Comparison of ENCODE assay signal across 10 mouse cellular contexts in the genomic region with DNA sequence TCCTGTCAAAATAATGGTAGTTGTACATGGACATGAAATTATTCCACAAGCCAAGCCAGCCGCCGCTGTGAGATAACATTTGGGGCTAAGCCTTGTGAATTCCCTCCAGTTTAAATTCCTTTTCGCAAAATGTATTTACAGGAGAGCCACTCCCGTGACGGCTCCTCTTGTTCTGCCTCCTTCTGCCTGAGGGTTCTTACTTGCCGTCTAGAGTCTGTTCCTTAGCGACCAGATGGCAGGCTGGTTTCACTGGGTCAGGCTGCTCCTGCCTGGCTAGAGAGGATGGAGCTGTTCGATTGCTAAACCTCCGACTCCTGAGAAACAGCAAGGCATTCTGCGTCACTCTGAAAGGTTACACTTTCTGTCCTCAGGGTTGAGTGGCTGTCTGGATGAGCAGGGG. TPM values are rescaled to one million over a fixed set of nuclear protein-coding genes. Genes with fewer than 3 reads are reported as not detected.
DNase-seq lines count a peak whose midpoint lies in the region; ATAC-seq and TF ChIP-seq lines count a peak whose summit lies in the region.
"Had no signal": no experiment of that assay in that cellular context is flagged by ENCODE, and none has a peak within 500 bp of the region (broad histone marks: within the 10 kb centered on the region; RNA-seq: fewer than 3 reads in every experiment).

No protein-coding gene starts in this region.

- no peak for ATAC-seq in heart, embryonic 15.5 days (replicated peaks; ENCODE audit: insufficient number of reproducible peaks, insufficient read depth, low FRiP score, low read depth)
- no peak for ATAC-seq in heart, embryonic 11.5 days (replicated peaks; ENCODE audit: insufficient number of reproducible peaks, low FRiP score, low TSS enrichment)
- ATAC-seq in midbrain, embryonic 13.5 days = no peak; the same call in 1 of the 2 replicates
- no peak for ATAC-seq in midbrain, embryonic 11.5 days (ENCODE audit: low FRiP score)
- ATAC-seq in limb, embryonic 14.5 days (ENCODE audit: low FRiP score, low read depth) = peak; percentile 41; the same call in 1 of the 2 replicates

- no peak overlapping the region for H3K4me3 ChIP-seq in heart, embryonic 15.5 days
- H3K4me3 ChIP-seq in heart, embryonic 11.5 days (ENCODE audit: low read depth, low read length) = no peak overlapping the region
- no peak overlapping the region for H3K4me3 ChIP-seq in midbrain, embryonic 13.5 days (replicated peaks)
- no peak overlapping the region for H3K4me3 ChIP-seq in midbrain, embryonic 11.5 days (ENCODE audit: low read depth, low read length)
- no peak overlapping the region for H3K4me3 ChIP-seq in limb, embryonic 14.5 days (replicated peaks; ENCODE audit: low read length)

- 52% methylated on average over 10 of the region's 10 CpGs for WGBS in heart, embryonic 15.5 days
- 64% methylated on average over 10 of the region's 10 CpGs for WGBS in heart, embryonic 11.5 days (ENCODE audit: insufficient replicate concordance)
- 50% methylated on average over 10 of the region's 10 CpGs for WGBS in midbrain, embryonic 13.5 days
- WGBS in midbrain, embryonic 11.5 days = 63% methylated on average over 10 of the region's 10 CpGs
- WGBS in limb, embryonic 14.5 days = 38% methylated on average over 10 of the region's 10 CpGs

- no peak for DNase-seq in midbrain, embryonic 11.5 days (ENCODE audit: low spot score, missing footprints)
- peak; percentile 36 to 41 for DNase-seq in cerebellum, postnatal 14 days
- DNase-seq in limb, embryonic 14.5 days (ENCODE audit: low spot score) = no peak
- no peak for DNase-seq in kidney, postnatal 25 days
- DNase-seq in MN1 (ENCODE audit: low spot score) = no peak
- DNase-seq: kidney, postnatal 14 days; thymus, postnatal 4 days had no signal

- no peaks in the 10 kb centered on the region for H3K36me3 ChIP-seq in heart, embryonic 15.5 days
- no peaks in the 10 kb centered on the region for H3K36me3 ChIP-seq in heart, embryonic 11.5 days (ENCODE audit: control insufficient read depth, insufficient read depth, low read length)
- no peaks in the 10 kb centered on the region for H3K36me3 ChIP-seq in midbrain, embryonic 13.5 days
- H3K36me3 ChIP-seq in midbrain, embryonic 11.5 days (ENCODE audit: control insufficient read depth, insufficient read depth, low read length) = no peaks in the 10 kb centered on the region
- peaks cover 2% of the 10 kb centered on the region; the same call in 1 of the 2 replicates for H3K36me3 ChIP-seq in limb, embryonic 14.5 days (ENCODE audit: control insufficient read depth, insufficient read depth, low read length)

- H3K27me3 ChIP-seq in heart, embryonic 15.5 days = no peaks in the 10 kb centered on the region
- no peaks in the 10 kb centered on the region for H3K27me3 ChIP-seq in heart, embryonic 11.5 days (ENCODE audit: control insufficient read depth, insufficient read depth, low read length)
- no peaks in the 10 kb centered on the region for H3K27me3 ChIP-seq in midbrain, embryonic 13.5 days
- no peaks in the 10 kb centered on the region for H3K27me3 ChIP-seq in midbrain, embryonic 11.5 days (ENCODE audit: control insufficient read depth, insufficient read depth, low read length)
- H3K27me3 ChIP-seq in limb, embryonic 14.5 days (ENCODE audit: control insufficient read depth, insufficient read depth, low read length) = no peaks in the 10 kb centered on the region

- peak overlapping the region; percentile 11; the same call in 1 of the 2 replicates for H3K27ac ChIP-seq in heart, embryonic 15.5 days
- H3K27ac ChIP-seq in heart, embryonic 11.5 days (ENCODE audit: low read depth, low read length) = no peak overlapping the region
- H3K27ac ChIP-seq in midbrain, embryonic 13.5 days = peak overlapping the region; percentile 4; the same call in 1 of the 2 replicates
- H3K27ac ChIP-seq in midbrain, embryonic 11.5 days (ENCODE audit: low read depth, low read length) = no peak overlapping the region
- no peak overlapping the region for H3K27ac ChIP-seq in limb, embryonic 14.5 days (replicated peaks; ENCODE audit: low read depth, low read length)

- no peaks in the 10 kb centered on the region for H3K9me3 ChIP-seq in heart, embryonic 15.5 days (replicated peaks)
- no peaks in the 10 kb centered on the region for H3K9me3 ChIP-seq in heart, embryonic 11.5 days (replicated peaks; ENCODE audit: control insufficient read depth, low read length)
- no peaks in the 10 kb centered on the region for H3K9me3 ChIP-seq in midbrain, embryonic 13.5 days
- H3K9me3 ChIP-seq in midbrain, embryonic 11.5 days (ENCODE audit: control insufficient read depth, low read length) = no peaks in the 10 kb centered on the region
- H3K9me3 ChIP-seq in limb, embryonic 14.5 days (ENCODE audit: control insufficient read depth, low read length) = no peaks in the 10 kb centered on the region

- H3K4me2 ChIP-seq in heart, embryonic 15.5 days = no peak overlapping the region
- H3K4me2 ChIP-seq in heart, embryonic 11.5 days = no peak overlapping the region
- no peak overlapping the region for H3K4me2 ChIP-seq in midbrain, embryonic 13.5 days (replicated peaks)
- no peak overlapping the region for H3K4me2 ChIP-seq in midbrain, embryonic 11.5 days
- H3K4me2 ChIP-seq in limb, embryonic 14.5 days (replicated peaks; ENCODE audit: low read depth, low read length, severe bottlenecking) = no peak overlapping the region

- no peak for TF ChIP-seq POLR2A in limb, embryonic 14.5 days (IDR thresholded peaks at IDR 0.05; ENCODE audit: borderline replicate concordance, extremely low read depth, insufficient read depth, insufficient read length)

- peaks cover 11% of the 10 kb centered on the region; the same call in 1 of the 2 replicates for H3K4me1 ChIP-seq in heart, embryonic 15.5 days (replicated peaks)
- H3K4me1 ChIP-seq in heart, embryonic 11.5 days (ENCODE audit: control insufficient read depth, insufficient read depth, low read length) = 0 out of 2 replicates have a peak, but pooled peaks cover 2% of the 10 kb centered on the region
- H3K4me1 ChIP-seq in midbrain, embryonic 13.5 days (replicated peaks) = peaks cover 7% of the 10 kb centered on the region; the same call in 1 of the 2 replicates
- no peaks in the 10 kb centered on the region for H3K4me1 ChIP-seq in midbrain, embryonic 11.5 days (ENCODE audit: control insufficient read depth, insufficient read depth, low read length)
- peaks cover 8% of the 10 kb centered on the region; the same call in 1 of the 2 replicates for H3K4me1 ChIP-seq in limb, embryonic 14.5 days (ENCODE audit: control insufficient read depth, insufficient read depth, low read length)

- H3K9ac ChIP-seq in heart, embryonic 15.5 days = no peak overlapping the region
- H3K9ac ChIP-seq in heart, embryonic 11.5 days (ENCODE audit: low read depth, low read length) = no peak overlapping the region
- 0 out of 2 replicates have a peak overlapping the region, but pooled peaks have one; percentile 1 for H3K9ac ChIP-seq in midbrain, embryonic 13.5 days (replicated peaks)
- no peak overlapping the region for H3K9ac ChIP-seq in midbrain, embryonic 11.5 days (ENCODE audit: low read length)
- 0 out of 2 replicates have a peak overlapping the region, but pooled peaks have one; percentile 25 for H3K9ac ChIP-seq in limb, embryonic 14.5 days (ENCODE audit: low read depth, low read length, severe bottlenecking)

RNA-seq across cellular contexts. Expression of gene Lysmd2, which starts 6.6 kb away (rescaled TPM):
- polyA plus RNA-seq in heart, embryonic 15.5 days (2015; fragmentation: Nextera tagmentation; extraction: Ambion mirVana) = 20.9 and 21.7 TPM in 2 replicates
- polyA plus RNA-seq in heart, embryonic 11.5 days (2014; fragmentation: Nextera tagmentation; extraction: Ambion mirVana) = 16.3 and 18.4 TPM in 2 replicates
- polyA plus RNA-seq in midbrain, embryonic 13.5 days (2015; fragmentation: Nextera tagmentation; extraction: Ambion mirVana) = 17.9 and 18.3 TPM in 2 replicates
- 12.1 and 14.8 TPM in 2 replicates for polyA plus RNA-seq in midbrain, embryonic 11.5 days (2014; fragmentation: Nextera tagmentation; extraction: Ambion mirVana)
- 32.8 and 38.3 TPM in 2 replicates for polyA plus RNA-seq in limb, embryonic 14.5 days (2012; rRNA removed)
- 49.0 and 54.3 TPM in 2 replicates for polyA plus RNA-seq in limb, embryonic 14.5 days (2014; fragmentation: Nextera tagmentation; extraction: Ambion mirVana)

RNA-seq across cellular contexts. Expression of gene Tmod2, which starts 21.0 kb away (rescaled TPM):
- 5.2 and 8.9 TPM in 2 replicates for polyA plus RNA-seq in heart, embryonic 15.5 days (2015; fragmentation: Nextera tagmentation; extraction: Ambion mirVana)
- 5.9 and 6.1 TPM in 2 replicates for polyA plus RNA-seq in heart, embryonic 11.5 days (2014; fragmentation: Nextera tagmentation; extraction: Ambion mirVana)
- polyA plus RNA-seq in midbrain, embryonic 13.5 days (2015; fragmentation: Nextera tagmentation; extraction: Ambion mirVana) = 190 and 217 TPM in 2 replicates
- polyA plus RNA-seq in midbrain, embryonic 11.5 days (2014; fragmentation: Nextera tagmentation; extraction: Ambion mirVana) = 63.2 and 70.7 TPM in 2 replicates
- 5.7 and 5.9 TPM in 2 replicates for polyA plus RNA-seq in limb, embryonic 14.5 days (2012; rRNA removed)
- 18.8 and 21.1 TPM in 2 replicates for polyA plus RNA-seq in limb, embryonic 14.5 days (2014; fragmentation: Nextera tagmentation; extraction: Ambion mirVana)

RNA-seq across cellular contexts. Expression of gene Scg3, which starts 51.7 kb away (rescaled TPM):
- polyA plus RNA-seq in heart, embryonic 15.5 days (2015; fragmentation: Nextera tagmentation; extraction: Ambion mirVana) = 0.15 and 1.4 TPM in 2 replicates
- 0.30 and 0.33 TPM in 2 replicates for polyA plus RNA-seq in heart, embryonic 11.5 days (2014; fragmentation: Nextera tagmentation; extraction: Ambion mirVana)
- polyA plus RNA-seq in midbrain, embryonic 13.5 days (2015; fragmentation: Nextera tagmentation; extraction: Ambion mirVana) = 123 and 139 TPM in 2 replicates
- polyA plus RNA-seq in midbrain, embryonic 11.5 days (2014; fragmentation: Nextera tagmentation; extraction: Ambion mirVana) = 63.1 and 73.8 TPM in 2 replicates
- polyA plus RNA-seq in limb, embryonic 14.5 days (2012; rRNA removed) = 0.26 and 0.50 TPM in 2 replicates
- 0.30 and 0.35 TPM in 2 replicates for polyA plus RNA-seq in limb, embryonic 14.5 days (2014; fragmentation: Nextera tagmentation; extraction: Ambion mirVana)

Comparison
In these comparisons a context has a peak if more than half of its experiments do, and no peak if none do; other contexts are left out.
1. H3K27ac ChIP-seq: peak in heart, embryonic 15.5 days (single experiment) and midbrain, embryonic 13.5 days (single experiment); none in heart, embryonic 11.5 days (single experiment), midbrain, embryonic 11.5 days (single experiment) and limb, embryonic 14.5 days (single experiment).
2. H3K9ac ChIP-seq: peak in midbrain, embryonic 13.5 days (single experiment) and limb, embryonic 14.5 days (single experiment); none in heart, embryonic 15.5 days (single experiment), heart, embryonic 11.5 days (single experiment) and midbrain, embryonic 11.5 days (single experiment).
3. DNase-seq: peak in cerebellum, postnatal 14 days (2 of 2); none in midbrain, embryonic 11.5 days (single experiment), limb, embryonic 14.5 days (single experiment), kidney, postnatal 25 days (0 of 2) and MN1 (single experiment).
4. RNA of gene Scg3, which starts 51.7 kb away (polyA plus RNA-seq): 123 to 139 TPM in midbrain, embryonic 13.5 days and 63.1 to 73.8 TPM in midbrain, embryonic 11.5 days; 0.26 to 0.50 TPM in limb, embryonic 14.5 days, 0.30 to 0.33 TPM in heart, embryonic 11.5 days and 0.15 to 1.4 TPM in heart, embryonic 15.5 days; every median in the first group is over 10 times any median in the second.